Mouse (Mus musculus) spleen, postnatal 10 days (tissue): ENCODE data around the gene Proser3.
A peak's percentile ranks its signal among the peaks of the same experiment; 100 is the strongest.

Experiments
- DNase-seq, 2 experiments: peaks; one replicate each; pipeline ENCODE4 v3.0.0; 2021 to 2022; ENCODE audit warnings: low spot score in 2 of 2

Proser3 gene

DNA sequence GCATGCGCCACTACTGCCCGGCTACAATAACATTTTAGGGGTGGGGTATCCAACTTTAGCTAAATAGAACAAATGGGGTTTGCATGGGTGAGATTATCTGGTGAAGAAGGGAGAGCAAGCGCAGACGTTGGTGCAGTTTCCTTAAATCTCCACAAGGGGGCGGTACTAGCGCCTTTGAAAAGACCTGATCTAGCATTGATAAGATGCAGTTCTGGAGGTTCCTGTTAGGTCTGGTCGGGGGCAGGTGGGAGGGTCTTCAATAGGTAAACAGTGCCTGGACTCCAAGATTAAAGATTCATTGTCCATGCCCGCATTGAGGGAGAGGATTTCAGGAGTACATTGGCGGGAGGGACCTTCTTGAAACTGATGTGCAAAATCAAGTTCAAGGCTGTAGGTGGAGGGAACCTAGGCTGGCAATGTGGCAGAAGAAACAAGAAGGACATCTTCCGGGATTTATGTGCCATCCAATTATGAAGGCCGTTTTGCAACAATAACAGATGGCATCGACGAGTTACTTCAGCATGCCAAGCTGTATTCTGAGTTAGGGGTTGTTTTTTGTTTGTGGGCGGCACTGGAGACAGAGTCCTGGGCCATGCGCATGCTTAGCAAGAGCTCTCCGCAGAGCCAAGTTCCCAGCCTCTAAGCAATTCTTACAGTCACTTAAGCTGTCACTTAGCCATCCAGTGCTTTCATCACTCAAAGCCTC, 61.7 kb downstream of the Proser3 start:
- peak; percentile 25 to 63 for DNase-seq
